In genomic region chr17:65643051-65643521, GRCm38 (mm10) we compare ENCODE assay signal across 8 mouse cellular contexts. TPM values are rescaled to one million over a fixed set of nuclear protein-coding genes. Genes with fewer than 3 reads are reported as not detected.
DNase-seq lines count a peak whose midpoint lies in the region.

No protein-coding gene starts in this region.

- peak; percentile 29 for DNase-seq in urinary bladder, postnatal 14 days (ENCODE audit: low spot score)
- no peak for DNase-seq in urinary bladder, postnatal 4 days (ENCODE audit: low spot score in 2 of 2)
- peak; percentile 74 for DNase-seq in fibroblast of lung, adult 2 months (ENCODE audit: low read depth)
- DNase-seq in kidney, postnatal 10 days: peak; percentile 42
- DNase-seq in lung, postnatal 14 days: peak; percentile 54
- peak; percentile 23 for DNase-seq in right cerebral cortex, postnatal 4 days
- no peak for DNase-seq in adrenal gland, postnatal 25 days
- DNase-seq in retina, embryonic 14.5 days (ENCODE audit: low spot score): no peak

RNA-seq across cellular contexts. Expression of gene Txndc2, which starts 1.1 kb away (rescaled TPM):
- total RNA-seq in adrenal gland, postnatal 25 days (2021): 39.6 and 47.1 TPM in 2 replicates

RNA-seq across cellular contexts. Expression of gene Vapa, which starts 29.7 kb away (rescaled TPM):
- total RNA-seq in adrenal gland, postnatal 25 days (2021): 162 and 209 TPM in 2 replicates

Comparison
In these comparisons a context has a peak if more than half of its experiments do, and no peak if none do; other contexts are left out.
1. DNase-seq: peak in urinary bladder, postnatal 14 days (single experiment), fibroblast of lung, adult 2 months (single experiment), kidney, postnatal 10 days (single experiment), lung, postnatal 14 days (single experiment) and right cerebral cortex, postnatal 4 days (single experiment); none in urinary bladder, postnatal 4 days (0 of 2), adrenal gland, postnatal 25 days (single experiment) and retina, embryonic 14.5 days (single experiment).